Mouse (Mus musculus) cerebellum, adult 11 months (tissue): ENCODE measurements around the gene Mrgprg.

Source experiments
- DNase-seq: peaks from one replicate; pipeline ENCODE4 v3.0.0; 2022

Gene Mrgprg

GRCm38 (mm10) chr7:143753990-143754715 lies 12.6 kb downstream of the Mrgprg start:
- DNase-seq = peak; percentile 32

GRCm38 (mm10) chr7:143752606-143753005 lies 14.2 kb downstream of the Mrgprg start:
- no peak for DNase-seq

- DNase-seq = no peak
Observed at GRCm38 (mm10) chr7:143752056-143752455, 14.7 kb downstream of the Mrgprg start.

GRCm38 (mm10) chr7:143751380-143751779 lies 15.4 kb downstream of the Mrgprg start:
- no peak for DNase-seq

GRCm38 (mm10) chr7:143749045-143749444 lies 17.7 kb downstream of the Mrgprg start:
- no peak for DNase-seq

- peak; percentile 73 for DNase-seq
Observed at GRCm38 (mm10) chr7:143748041-143748868, 18.5 kb downstream of the Mrgprg start.

- DNase-seq = no peak
Observed at GRCm38 (mm10) chr7:143740653-143741052, 26.1 kb downstream of the Mrgprg start.

- peak; percentile 26 for DNase-seq
Observed at GRCm38 (mm10) chr7:143739511-143740461, 27.0 kb downstream of the Mrgprg start.

- DNase-seq = no peak
Observed at GRCm38 (mm10) chr7:143738601-143739006, 28.2 kb downstream of the Mrgprg start.

GRCm38 (mm10) chr7:143738194-143738593 lies 28.6 kb downstream of the Mrgprg start:
- DNase-seq = no peak

- no peak for DNase-seq
Observed at GRCm38 (mm10) chr7:143733746-143734145, 33.0 kb downstream of the Mrgprg start.

GRCm38 (mm10) chr7:143729886-143730285 lies 36.9 kb downstream of the Mrgprg start:
- DNase-seq = no peak

GRCm38 (mm10) chr7:143726396-143726795 lies 40.4 kb downstream of the Mrgprg start:
- no peak for DNase-seq

- no peak for DNase-seq
Observed at GRCm38 (mm10) chr7:143723841-143724240, 43.0 kb downstream of the Mrgprg start.

GRCm38 (mm10) chr7:143722646-143723045 lies 44.1 kb downstream of the Mrgprg start:
- DNase-seq = no peak

- DNase-seq = no peak
Observed at GRCm38 (mm10) chr7:143717811-143718210, 49.0 kb downstream of the Mrgprg start.
